13 mouse cellular contexts compared by ENCODE assay signal in genomic region chr10:45070929-45071813, GRCm38 (mm10). TPM values are rescaled to one million over a fixed set of nuclear protein-coding genes. Genes with fewer than 3 reads are reported as not detected.
A peak's percentile ranks its signal among the peaks of the same experiment; 100 is the strongest.
DNase-seq lines count a peak whose midpoint lies in the region; ATAC-seq and TF ChIP-seq lines count a peak whose summit lies in the region.
"Had no signal": no experiment of that assay in that cellular context is flagged by ENCODE, and none has a peak within 500 bp of the region (broad histone marks: within the 10 kb centered on the region; RNA-seq: fewer than 3 reads in every experiment).

No protein-coding gene starts in this region.

- peak overlapping the region; percentile 37 for H3K4me3 ChIP-seq in E14TG2a.4 (replicated peaks; ENCODE audit: low read length)
- no peak overlapping the region for H3K4me3 ChIP-seq in intestine, embryonic 16.5 days (ENCODE audit: low read length)
- no peak overlapping the region for H3K4me3 ChIP-seq in liver, embryonic 12.5 days
- H3K4me3 ChIP-seq in forebrain, postnatal 0 days (ENCODE audit: low read depth, low read length) = no peak overlapping the region
- H3K4me3 ChIP-seq: embryonic facial prominence, embryonic 12.5 days; forebrain, embryonic 13.5 days; limb, embryonic 12.5 days; neural tube, embryonic 13.5 days had no signal

- H3K27me3 ChIP-seq in E14TG2a.4 (ENCODE audit: insufficient read depth, low read length) = no peaks in the 10 kb centered on the region
- H3K27me3 ChIP-seq in intestine, embryonic 16.5 days (replicated peaks; ENCODE audit: control insufficient read depth, insufficient read depth, low read length) = no peaks in the 10 kb centered on the region
- H3K27me3 ChIP-seq in liver, embryonic 12.5 days (replicated peaks) = no peaks in the 10 kb centered on the region
- H3K27me3 ChIP-seq in forebrain, postnatal 0 days (ENCODE audit: insufficient read depth, low read length) = no peaks in the 10 kb centered on the region
- H3K27me3 ChIP-seq: embryonic facial prominence, embryonic 12.5 days; forebrain, embryonic 13.5 days; limb, embryonic 12.5 days; neural tube, embryonic 13.5 days had no signal

- peaks cover 27% of the 10 kb centered on the region for H3K36me3 ChIP-seq in E14TG2a.4 (ENCODE audit: insufficient read depth, low read length)
- no peaks in the 10 kb centered on the region for H3K36me3 ChIP-seq in intestine, embryonic 16.5 days (ENCODE audit: control insufficient read depth, insufficient read depth, low read length)
- peaks cover 36% of the 10 kb centered on the region for H3K36me3 ChIP-seq in liver, embryonic 12.5 days
- peaks cover 15% of the 10 kb centered on the region for H3K36me3 ChIP-seq in forebrain, postnatal 0 days (ENCODE audit: insufficient read depth)

- H3K27ac ChIP-seq in intestine, embryonic 16.5 days (ENCODE audit: low read length) = peak overlapping the region; percentile 50
- H3K27ac ChIP-seq in liver, embryonic 12.5 days = no peak overlapping the region
- H3K27ac ChIP-seq in forebrain, postnatal 0 days (ENCODE audit: low read depth, low read length) = no peak overlapping the region
- H3K27ac ChIP-seq: embryonic facial prominence, embryonic 12.5 days; forebrain, embryonic 13.5 days; limb, embryonic 12.5 days; neural tube, embryonic 13.5 days had no signal

- peaks cover 87% of the 10 kb centered on the region for H3K4me1 ChIP-seq in E14TG2a.4 (replicated peaks; ENCODE audit: low read depth, low read length)
- H3K4me1 ChIP-seq in intestine, embryonic 16.5 days (ENCODE audit: control insufficient read depth, insufficient read depth, low read length) = peaks cover 30% of the 10 kb centered on the region
- H3K4me1 ChIP-seq in liver, embryonic 12.5 days = peaks cover 68% of the 10 kb centered on the region
- peaks cover 10% of the 10 kb centered on the region; the same call in 1 of the 2 replicates for H3K4me1 ChIP-seq in forebrain, postnatal 0 days (ENCODE audit: insufficient read depth)

- no peak overlapping the region for H3K9ac ChIP-seq in intestine, embryonic 16.5 days (ENCODE audit: low read depth, low read length)
- H3K9ac ChIP-seq in liver, embryonic 12.5 days = peak overlapping the region; percentile 31; the same call in 1 of the 2 replicates
- H3K9ac ChIP-seq in forebrain, postnatal 0 days = no peak overlapping the region
- H3K9ac ChIP-seq: embryonic facial prominence, embryonic 12.5 days; forebrain, embryonic 13.5 days; limb, embryonic 12.5 days; neural tube, embryonic 13.5 days had no signal

- DNase-seq in heart, adult 11 months = peak; percentile 73
- no peak for DNase-seq in heart, postnatal 14 days
- DNase-seq in adrenal gland, postnatal 14 days = no peak
- no peak for DNase-seq in adrenal gland, adult 18-20 months (ENCODE audit: low spot score in 2 of 2)
- DNase-seq in forebrain, postnatal 0 days = no peak
- DNase-seq: cerebellum, postnatal 14 days had no signal

- 0 out of 2 replicates have a peak overlapping the region, but pooled peaks have one; percentile 4 for H3K4me2 ChIP-seq in intestine, embryonic 16.5 days (ENCODE audit: low read depth, low read length)
- H3K4me2 ChIP-seq in liver, embryonic 12.5 days = peak overlapping the region; percentile 52
- H3K4me2 ChIP-seq in forebrain, postnatal 0 days (ENCODE audit: low read depth) = no peak overlapping the region
- H3K4me2 ChIP-seq: embryonic facial prominence, embryonic 12.5 days; forebrain, embryonic 13.5 days; limb, embryonic 12.5 days; neural tube, embryonic 13.5 days had no signal

- TF ChIP-seq CTCF in E14TG2a.4 (conservative IDR thresholded peaks at IDR 0.05; ENCODE audit: low read length) = no peak
- TF ChIP-seq CTCF in forebrain, postnatal 0 days (IDR thresholded peaks at IDR 0.05; ENCODE audit: low read depth) = no peak

- H3K9me3 ChIP-seq in E14TG2a.4 (ENCODE audit: low read length) = no peaks in the 10 kb centered on the region
- no peaks in the 10 kb centered on the region for H3K9me3 ChIP-seq in intestine, embryonic 16.5 days (ENCODE audit: control insufficient read depth, low read length)
- H3K9me3 ChIP-seq in liver, embryonic 12.5 days (replicated peaks) = no peaks in the 10 kb centered on the region
- no peaks in the 10 kb centered on the region for H3K9me3 ChIP-seq in forebrain, postnatal 0 days (ENCODE audit: low read length)
- H3K9me3 ChIP-seq: embryonic facial prominence, embryonic 12.5 days; forebrain, embryonic 13.5 days; limb, embryonic 12.5 days; neural tube, embryonic 13.5 days had no signal

- WGBS in intestine, embryonic 16.5 days = 69% methylated on average over 13 of the region's 13 CpGs
- WGBS in liver, embryonic 12.5 days (ENCODE audit: insufficient replicate concordance) = 47% methylated on average over 13 of the region's 13 CpGs
- 84% methylated on average over 13 of the region's 13 CpGs for WGBS in forebrain, postnatal 0 days

- intact Hi-C loops in heart, postnatal 14 days (cut with DNase I) = no loop called here

- peak; percentile 41 for ATAC-seq in intestine, embryonic 16.5 days
- ATAC-seq in liver, embryonic 12.5 days = peak; percentile 58
- no peak for ATAC-seq in forebrain, postnatal 0 days
- ATAC-seq: forebrain, embryonic 13.5 days had no signal

RNA-seq across cellular contexts. Expression of gene Prep, which starts 4.2 kb away (rescaled TPM):
- 10 to 100 TPM; 16.3 to 17.6 TPM for total RNA-seq in heart, postnatal 14 days (2021)
- 22.8 and 24.2 TPM in 2 replicates for polyA plus RNA-seq in intestine, embryonic 16.5 days (2015; fragmentation: Nextera tagmentation; extraction: Ambion mirVana)
- polyA plus RNA-seq in liver, embryonic 12.5 days (2016; fragmentation: Nextera tagmentation; extraction: Ambion mirVana) = 15.7 and 16.1 TPM in 2 replicates
- total RNA-seq in adrenal gland, postnatal 14 days (2021) = 18.3 and 19.7 TPM in 2 replicates
- total RNA-seq in adrenal gland, adult 18-20 months (2021) = 10 to 100 TPM; 11.2 to 21.5 TPM
- total RNA-seq in forebrain, postnatal 0 days (2014; rRNA removed) = 16.9 and 18.1 TPM in 2 replicates
- polyA plus RNA-seq in forebrain, postnatal 0 days (2015; fragmentation: Nextera tagmentation; extraction: Ambion mirVana) = 16.6 and 19.0 TPM in 2 replicates
